Mouse (Mus musculus) brain, adult 10 weeks (tissue): ENCODE results near the gene Zscan22. TPM values are rescaled to one million over a fixed set of nuclear protein-coding genes. Genes with fewer than 3 reads are reported as not detected.

ENCODE experiments used
- polyA plus RNA-seq: library from polyadenylated mRNA; stranded (reverse); fragments of 350-450 nt; fragmentation: Illumina TruSeq; extraction: RNeasy Lipid Tissue Mini Kit (QIAGEN cat#74804); gene quantifications from one replicate; pipeline ENCODE4 v1.2.3, GENCODE M21; 2015; ENCODE audit warnings: low read depth, low replicate concordance

The Zscan22 gene
- polyA plus RNA-seq: 9.1 TPM

DNA sequence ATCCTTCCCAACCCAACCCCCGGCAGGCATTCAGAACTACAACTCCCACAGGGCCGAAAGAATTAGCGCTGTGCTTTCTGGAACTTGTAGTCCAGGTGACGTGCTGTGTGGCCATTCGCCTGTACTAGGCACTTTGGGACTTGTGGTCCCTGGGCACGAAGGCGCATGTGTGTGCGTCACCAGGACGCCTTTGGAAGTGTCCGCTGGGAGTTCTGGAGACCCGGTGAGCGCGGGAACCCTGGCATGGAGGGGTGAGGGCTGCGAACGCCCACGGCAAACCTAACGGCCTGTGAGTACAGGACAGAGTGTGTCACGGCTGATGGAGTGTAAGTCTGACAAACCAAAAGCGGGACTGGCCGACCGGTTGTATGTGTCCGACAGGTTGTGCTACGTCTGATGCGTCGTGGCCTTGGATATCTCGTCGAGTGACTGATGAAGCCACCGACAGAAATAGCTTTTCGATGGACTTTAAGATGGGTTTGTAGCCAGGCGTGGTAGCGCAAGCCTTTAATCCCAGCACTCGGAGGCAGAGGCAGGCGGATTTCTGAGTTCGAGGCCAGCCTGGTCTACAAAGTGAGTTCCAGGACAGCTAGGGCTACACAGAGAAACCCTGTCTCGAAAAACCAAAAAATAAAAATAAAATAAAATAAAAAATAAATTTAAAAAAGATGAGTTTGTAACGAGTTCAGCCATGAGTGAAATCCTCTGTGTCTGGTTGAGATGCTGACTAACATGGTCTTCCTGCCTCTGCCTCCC lies at the start of gene Zscan22:
TSS of gene Zscan22 (plus strand) at position 161 of the 756 bp plus-strand sequence.

DNA sequence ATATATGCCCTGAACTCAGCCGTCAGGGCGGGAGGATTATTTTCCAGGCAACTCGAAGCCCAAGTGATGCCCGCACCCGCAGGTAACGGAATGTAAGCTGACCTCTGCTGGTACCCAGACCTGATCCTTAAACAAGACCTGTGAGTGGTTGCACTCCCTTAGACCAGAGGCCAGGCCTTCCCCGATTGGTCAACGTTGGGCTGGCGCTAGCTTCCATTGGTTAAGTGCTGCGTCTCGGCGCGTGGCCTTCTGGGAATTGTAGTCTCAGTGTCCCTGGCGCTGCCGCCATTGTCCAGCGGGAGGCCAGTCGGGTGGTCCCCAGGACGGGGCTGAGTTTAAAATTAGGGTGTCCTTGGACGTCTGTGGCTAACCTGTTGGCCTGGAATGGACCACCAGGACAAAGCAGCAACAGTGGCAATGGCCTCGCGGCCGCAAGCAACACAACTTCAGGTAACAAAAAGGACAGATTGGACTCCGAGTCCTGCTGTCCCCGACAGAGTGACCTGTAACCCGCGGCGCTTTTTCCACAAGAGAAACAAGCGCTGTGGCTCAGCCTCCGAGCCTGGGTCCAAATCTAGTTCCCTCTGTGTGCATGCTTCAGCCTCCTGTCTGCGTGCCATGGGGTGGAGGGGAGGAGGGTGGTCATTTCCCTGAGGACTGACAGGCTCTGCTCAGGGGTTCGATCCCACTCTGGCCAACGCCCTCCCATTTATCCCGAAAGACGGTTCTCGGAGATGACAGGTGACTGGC lies 16.5 kb upstream of the Zscan22 start, which contains the start of gene Zfp128:
TSS of gene Zfp128 (plus strand) at position 267 of the 750 bp plus-strand sequence.

DNA sequence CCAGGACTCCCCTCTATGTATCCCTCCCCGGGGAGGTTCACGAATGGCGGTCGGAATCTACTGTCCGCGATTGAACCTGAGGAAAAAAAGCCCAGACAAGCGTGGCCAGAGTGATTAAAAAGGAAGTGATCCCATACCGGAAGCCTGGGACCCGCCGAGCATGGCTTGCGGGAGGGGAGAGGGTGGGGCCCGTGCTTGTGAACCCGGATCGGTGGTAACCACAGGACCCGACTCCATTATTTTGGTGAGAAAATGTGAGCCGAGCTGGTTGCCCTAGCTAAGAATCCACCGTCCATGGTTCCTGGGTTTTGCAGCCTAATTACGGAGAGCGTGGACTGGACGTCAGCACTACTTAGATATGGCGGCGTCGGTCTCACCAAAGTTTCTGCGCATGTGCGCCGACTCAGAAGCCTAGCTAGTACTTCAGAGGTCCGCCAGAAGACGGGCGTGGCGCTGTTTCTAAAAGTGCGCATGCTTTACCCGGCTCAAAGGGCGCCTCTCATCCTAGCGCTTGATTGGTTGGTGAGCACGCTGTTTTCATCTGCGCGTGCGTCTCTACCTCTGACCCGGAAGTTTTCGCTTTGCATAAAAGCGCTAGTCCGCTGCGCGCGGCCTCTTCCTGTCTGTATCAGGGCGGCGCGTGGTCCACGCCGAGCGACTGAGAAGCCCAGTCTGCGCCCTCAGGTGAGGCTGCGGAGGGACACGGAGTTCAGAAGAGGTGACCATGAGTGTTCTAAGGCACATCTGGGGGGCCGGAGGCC lies 24.3 kb downstream of the Zscan22 start, which contains the start of gene Rps5:
TSS of gene Rps5 (plus strand) at position 586 of the 761 bp plus-strand sequence.

DNA sequence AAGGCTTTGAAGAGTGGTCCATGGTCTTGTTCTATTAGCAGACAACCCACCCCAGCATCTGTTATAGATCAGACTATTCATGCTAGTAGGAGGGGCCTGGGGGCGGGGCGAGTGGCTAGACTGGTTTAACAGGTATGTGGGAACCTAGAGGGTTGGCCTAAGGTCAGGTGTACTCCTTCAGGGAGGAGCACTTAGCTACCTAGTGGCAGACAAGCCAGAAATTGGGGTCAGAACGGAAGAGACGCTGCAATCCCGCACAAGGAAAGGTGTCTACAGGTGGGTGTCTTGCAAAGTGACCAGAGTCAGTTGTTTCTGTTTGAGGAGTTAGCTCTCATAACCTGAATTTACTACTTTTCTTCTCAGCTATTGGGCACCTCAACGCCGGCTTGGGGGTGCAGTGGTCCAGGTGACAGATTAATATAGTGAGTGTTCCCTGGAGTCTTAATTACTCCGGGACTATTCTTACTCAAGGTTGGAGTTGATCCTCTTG lies 29.6 kb downstream of the Zscan22 start, which contains the start of gene Rnf225:
TSS of gene Rnf225 (plus strand) at position 226 of the 490 bp plus-strand sequence.

Other genes starting within 250 kb of the Zscan22 start
- gene Vmn2r55, start 212.8 kb upstream of the Zscan22 start, polyA plus RNA-seq: not detected
- not detected for gene Vmn2r56, start 162.8 kb upstream of the Zscan22 start, polyA plus RNA-seq
- gene Zscan18, start 94.2 kb upstream of the Zscan22 start, polyA plus RNA-seq: 17.1 TPM
- 17.6 TPM for gene Zfp329, start 79.0 kb upstream of the Zscan22 start, polyA plus RNA-seq
- 12.9 TPM for gene Zfp110, start 63.1 kb upstream of the Zscan22 start, polyA plus RNA-seq
- 6.8 TPM for gene Zfp128, start 16.6 kb upstream of the Zscan22 start, polyA plus RNA-seq
- gene Rps5, start 24.5 kb downstream of the Zscan22 start, polyA plus RNA-seq: 684 TPM
- 1.1 TPM for gene Rnf225, start 29.6 kb downstream of the Zscan22 start, polyA plus RNA-seq
- 6.7 TPM for gene Zfp324, start 68.0 kb downstream of the Zscan22 start, polyA plus RNA-seq
- gene Zfp446, start 80.0 kb downstream of the Zscan22 start, polyA plus RNA-seq: 7.9 TPM
- gene Slc27a5, start 100.4 kb downstream of the Zscan22 start, polyA plus RNA-seq: 0.98 TPM
- 177 TPM for gene Trim28, start 101.3 kb downstream of the Zscan22 start, polyA plus RNA-seq
- 22.8 TPM for gene Zbtb45, start 112.2 kb downstream of the Zscan22 start, polyA plus RNA-seq
- gene Chmp2a, start 137.0 kb downstream of the Zscan22 start, polyA plus RNA-seq: 240 TPM
- 279 TPM for gene Ube2m, start 140.5 kb downstream of the Zscan22 start, polyA plus RNA-seq
- 7.7 TPM for gene Mzf1, start 156.9 kb downstream of the Zscan22 start, polyA plus RNA-seq
- gene Vmn1r85, start 197.4 kb downstream of the Zscan22 start, polyA plus RNA-seq: not detected
- gene Vmn1r86, start 222.1 kb downstream of the Zscan22 start, polyA plus RNA-seq: not detected
- not detected for gene Vmn1r87, start 242.3 kb downstream of the Zscan22 start, polyA plus RNA-seq